Mouse (Mus musculus): ENCODE data around the gene Sars. TPM values are rescaled to one million over a fixed set of nuclear protein-coding genes. Genes with fewer than 3 reads are reported as not detected.

Sars gene
- polyA plus RNA-seq, 1 experiment from 2014 or later = 222 TPM

DNA sequence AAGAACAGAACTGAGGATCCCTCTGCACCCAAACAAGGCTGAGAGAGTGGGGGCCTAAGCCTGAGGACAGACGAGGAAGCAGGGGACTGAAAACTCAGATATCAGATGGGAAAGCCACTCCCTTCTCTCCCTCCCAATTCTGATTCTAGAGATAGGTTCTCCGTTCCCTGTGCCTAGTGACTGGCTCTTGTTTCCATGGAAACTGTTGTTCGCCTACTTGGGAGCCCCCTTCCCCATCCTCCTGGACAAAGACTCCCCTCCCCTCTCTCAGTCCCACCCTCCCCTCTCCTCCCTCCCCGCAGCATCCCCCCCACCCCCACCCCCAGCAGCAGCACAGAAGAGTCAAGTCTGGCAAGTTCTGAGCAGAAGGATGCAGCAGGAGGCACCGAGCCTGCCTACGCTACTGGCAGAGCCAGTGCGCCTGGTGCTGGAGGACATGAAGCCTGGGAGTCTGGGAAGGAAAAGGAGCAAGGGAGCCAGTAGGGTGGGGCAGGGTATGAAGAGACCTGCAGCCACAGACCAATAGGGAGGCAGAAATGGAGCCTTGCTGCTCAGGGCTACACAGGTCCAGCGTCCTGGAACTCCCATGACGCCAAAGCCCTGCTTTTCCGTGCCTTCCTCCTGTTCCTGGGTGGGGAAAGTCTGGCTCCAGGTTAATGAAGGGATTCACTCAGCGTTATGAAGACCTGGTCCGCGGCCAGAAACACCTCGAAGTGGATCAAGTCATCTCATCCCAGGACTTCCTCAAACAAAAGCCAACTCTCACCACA lies 39.3 kb downstream of the Sars start:
- Histone ChIP-seq H3K36me3 (peaks cover 53% of the 10 kb centered on the region), H3K27me3 (no peaks in the 10 kb centered on the region), H3K4me3 (no peak overlapping the region), H3K27ac (replicated peaks) (peak overlapping the region; percentile 90), H3K4me2 (replicated peaks) (peak overlapping the region; percentile 24), H3K4me1 (peaks cover 65% of the 10 kb centered on the region), H3K9ac (replicated peaks) (peak overlapping the region; percentile 29; the same call in 1 of the 2 replicates), H3K9me3 (no peaks in the 10 kb centered on the region)
- peak; percentile 20 for ATAC-seq (replicated peaks)
- WGBS = 17% methylated on average over 14 of the region's 14 CpGs

GRCm38 (mm10) chr3:108402528-108402920 lies 42.5 kb downstream of the Sars start:
- H3K4me3 ChIP-seq = no peak overlapping the region
- H3K27ac ChIP-seq (replicated peaks) = peak overlapping the region; percentile 74
- no peak overlapping the region for H3K4me2 ChIP-seq (replicated peaks)
- no peak for ATAC-seq (replicated peaks)
- WGBS = 73% methylated on average over 15 of the region's 15 CpGs
- peaks cover 82% of the 10 kb centered on the region for H3K36me3 ChIP-seq
- no peaks in the 10 kb centered on the region for H3K27me3 ChIP-seq
- no peaks in the 10 kb centered on the region for H3K9me3 ChIP-seq
- H3K9ac ChIP-seq (replicated peaks) = no peak overlapping the region
- H3K4me1 ChIP-seq = peaks cover 36% of the 10 kb centered on the region

GRCm38 (mm10) chr3:108401692-108402527 lies 43.1 kb downstream of the Sars start:
- WGBS = 37% methylated on average over 22 of the region's 22 CpGs
- Histone ChIP-seq H3K27ac (replicated peaks) (peak overlapping the region; percentile 74), H3K36me3 (peaks cover 85% of the 10 kb centered on the region), H3K9ac (replicated peaks) (peak overlapping the region; percentile 30; the same call in 1 of the 2 replicates), H3K4me3 (0 out of 2 replicates have a peak overlapping the region, but pooled peaks have one; percentile 2), H3K9me3 (no peaks in the 10 kb centered on the region), H3K4me2 (replicated peaks) (no peak overlapping the region), H3K4me1 (peaks cover 36% of the 10 kb centered on the region), H3K27me3 (no peaks in the 10 kb centered on the region)
- ATAC-seq (replicated peaks) = peak; percentile 88

DNA sequence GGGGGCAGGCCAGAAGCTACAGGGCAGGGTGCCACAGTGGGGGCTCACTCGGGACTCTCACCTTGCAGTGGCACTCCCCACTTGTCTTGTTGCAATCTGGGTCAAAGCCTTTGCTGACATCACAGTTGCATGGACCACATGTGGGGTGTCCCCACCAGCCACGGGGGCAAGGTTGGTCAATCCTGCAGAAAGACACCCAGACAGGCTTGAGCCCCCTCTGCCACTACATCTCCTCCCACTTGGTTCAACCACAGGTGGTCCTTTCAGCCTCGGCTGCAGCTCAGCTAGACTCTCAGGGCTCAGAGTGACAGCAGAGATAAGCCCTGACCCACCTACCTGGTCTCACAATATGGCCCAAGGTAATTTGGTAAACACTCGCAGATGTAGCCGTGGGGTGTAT lies 44.6 kb downstream of the Sars start:
- H3K36me3 ChIP-seq = peaks cover 92% of the 10 kb centered on the region
- H3K9ac ChIP-seq (replicated peaks) = no peak overlapping the region
- H3K4me2 ChIP-seq (replicated peaks) = no peak overlapping the region
- no peak for ATAC-seq (replicated peaks)
- H3K9me3 ChIP-seq = no peaks in the 10 kb centered on the region
- H3K4me1 ChIP-seq = peaks cover 22% of the 10 kb centered on the region
- H3K27ac ChIP-seq (replicated peaks) = no peak overlapping the region
- WGBS = 91% methylated on average over 5 of the region's 5 CpGs
- H3K4me3 ChIP-seq = no peak overlapping the region
- no peaks in the 10 kb centered on the region for H3K27me3 ChIP-seq

- Histone ChIP-seq H3K4me3 (no peak overlapping the region), H3K27ac (replicated peaks) (no peak overlapping the region), H3K9ac (replicated peaks) (no peak overlapping the region), H3K4me1 (peaks cover 14% of the 10 kb centered on the region), H3K36me3 (peaks cover 95% of the 10 kb centered on the region), H3K27me3 (no peaks in the 10 kb centered on the region), H3K4me2 (replicated peaks) (no peak overlapping the region), H3K9me3 (no peaks in the 10 kb centered on the region)
- 91% methylated on average over 9 of the region's 9 CpGs for WGBS
- ATAC-seq (replicated peaks) = no peak
Measured at GRCm38 (mm10) chr3:108398281-108398680, 46.7 kb downstream of the Sars start.

- Histone ChIP-seq H3K36me3 (peaks cover 58% of the 10 kb centered on the region), H3K9me3 (no peaks in the 10 kb centered on the region)
- 57% methylated on average over 15 of the region's 15 CpGs for WGBS
Measured at GRCm38 (mm10) chr3:108392793-108393192, 52.2 kb downstream of the Sars start.

GRCm38 (mm10) chr3:108392299-108392698 lies 52.7 kb downstream of the Sars start:
- H3K9me3 ChIP-seq = no peaks in the 10 kb centered on the region
- H3K36me3 ChIP-seq = peaks cover 53% of the 10 kb centered on the region
- ATAC-seq (replicated peaks) = no peak
- H3K27ac ChIP-seq (replicated peaks) = no peak overlapping the region
- H3K9ac ChIP-seq (replicated peaks) = no peak overlapping the region
- no peak overlapping the region for H3K4me2 ChIP-seq (replicated peaks)
- no peaks in the 10 kb centered on the region for H3K27me3 ChIP-seq
- H3K4me3 ChIP-seq = no peak overlapping the region
- H3K4me1 ChIP-seq = peaks cover 8% of the 10 kb centered on the region
- 18% methylated on average over 10 of the region's 10 CpGs for WGBS

More at GRCm38 (mm10) chr3:108392793-108393192, 52.2 kb downstream of the Sars start:
- Histone ChIP-seq H3K9ac (replicated peaks) (no peak overlapping the region), H3K4me3 (no peak overlapping the region), H3K27me3 (no peaks in the 10 kb centered on the region), H3K4me1 (peaks cover 8% of the 10 kb centered on the region), H3K27ac (replicated peaks) (no peak overlapping the region), H3K4me2 (replicated peaks) (no peak overlapping the region)
- no peak for ATAC-seq (replicated peaks)

DNA sequence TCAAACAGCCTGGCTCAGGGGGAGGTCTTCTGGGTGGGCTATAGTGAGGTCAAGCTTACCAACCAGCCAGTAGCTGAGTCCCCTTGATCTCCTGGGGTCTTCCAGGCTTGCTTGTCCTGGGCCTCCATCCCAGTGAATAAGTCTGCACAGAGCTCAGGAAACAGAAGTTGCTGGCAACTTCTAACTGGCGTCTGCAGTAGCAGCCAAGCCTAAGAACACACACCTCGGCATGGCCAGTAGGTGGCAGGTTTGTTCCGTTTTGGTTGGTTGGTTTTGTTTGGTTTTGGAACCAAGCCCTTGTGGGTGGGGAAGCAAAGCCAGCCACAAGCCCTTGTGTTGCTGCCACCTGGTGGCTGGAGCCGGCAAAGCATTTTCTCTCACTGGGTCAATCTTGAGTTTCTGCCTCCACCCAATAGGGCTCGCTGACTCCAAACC lies 55.9 kb downstream of the Sars start:
- Histone ChIP-seq H3K9me3 (no peaks in the 10 kb centered on the region), H3K36me3 (peaks cover 23% of the 10 kb centered on the region), H3K4me3 (no peak overlapping the region), H3K27ac (replicated peaks) (peak overlapping the region; percentile 68), H3K27me3 (no peaks in the 10 kb centered on the region), H3K4me2 (replicated peaks) (no peak overlapping the region), H3K4me1 (peaks cover 21% of the 10 kb centered on the region), H3K9ac (replicated peaks) (no peak overlapping the region)
- under 1% methylated on average over 5 of the region's 5 CpGs for WGBS
- ATAC-seq (replicated peaks) = peak; percentile 74

- Histone ChIP-seq H3K36me3 (no peaks in the 10 kb centered on the region), H3K4me1 (peaks cover 41% of the 10 kb centered on the region), H3K4me2 (replicated peaks) (no peak overlapping the region), H3K27me3 (no peaks in the 10 kb centered on the region), H3K27ac (replicated peaks) (no peak overlapping the region; the same call in 1 of the 2 replicates), H3K9me3 (no peaks in the 10 kb centered on the region), H3K4me3 (no peak overlapping the region), H3K9ac (replicated peaks) (no peak overlapping the region)
- ATAC-seq (replicated peaks) = no peak
- 91% methylated on average over 10 of the region's 10 CpGs for WGBS
Measured at GRCm38 (mm10) chr3:108386186-108386585, 58.8 kb downstream of the Sars start.

DNA sequence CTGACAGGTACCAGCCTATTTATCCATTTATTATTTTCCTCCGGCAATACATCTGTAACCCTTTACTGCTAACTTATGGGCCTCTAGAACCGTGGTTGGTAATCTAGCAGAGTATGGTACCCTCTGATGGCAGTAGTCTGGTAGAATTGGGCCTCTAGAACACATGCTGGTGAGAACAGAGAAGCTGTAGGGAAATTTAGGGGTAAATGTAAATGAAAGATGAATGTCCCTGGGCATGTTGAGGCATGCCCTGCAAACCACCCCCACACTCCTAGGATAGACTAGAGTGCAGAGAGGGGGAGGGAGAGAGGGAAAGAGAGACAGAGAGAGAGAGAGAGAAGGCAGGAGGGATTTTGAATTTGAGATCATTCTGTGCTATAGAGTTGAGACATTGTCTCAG lies 60.6 kb downstream of the Sars start:
- Histone ChIP-seq H3K27me3 (no peaks in the 10 kb centered on the region), H3K4me3 (peak overlapping the region; percentile 82), H3K4me1 (peaks cover 51% of the 10 kb centered on the region), H3K9me3 (no peaks in the 10 kb centered on the region), H3K27ac (replicated peaks) (no peak overlapping the region), H3K4me2 (replicated peaks) (peak overlapping the region; percentile 67), H3K9ac (replicated peaks) (peak overlapping the region; percentile 68), H3K36me3 (no peaks in the 10 kb centered on the region)
- WGBS = 37% methylated on average over 2 of the region's 2 CpGs
- ATAC-seq (replicated peaks) = no peak

- peaks cover 50% of the 10 kb centered on the region for H3K4me1 ChIP-seq
- H3K4me3 ChIP-seq = peak within 1 kb of the TSS; percentile 82
- peak within 1 kb of the TSS; percentile 67 for H3K4me2 ChIP-seq (replicated peaks)
- ATAC-seq (replicated peaks) = peak; percentile 91
- H3K27ac ChIP-seq (replicated peaks) = peak within 1 kb of the TSS; percentile 77
- no peaks in the 10 kb centered on the region for H3K27me3 ChIP-seq
- H3K9me3 ChIP-seq = no peaks in the 10 kb centered on the region
- WGBS = under 1% methylated on average over 44 of the region's 44 CpGs
- peak within 1 kb of the TSS; percentile 68 for H3K9ac ChIP-seq (replicated peaks)
- H3K36me3 ChIP-seq = no peaks in the 10 kb centered on the region
Measured at GRCm38 (mm10) chr3:108383485-108384354, 61.3 kb downstream of the Sars start, which contains the start of gene Psrc1. Gene Psrc1 (plus strand): TSS chr3:108383839.
